Mouse (Mus musculus) bone marrow, adult 2 months (tissue): ENCODE results near the gene Slc36a4.

Experiments used
- CTCF ChIP-seq: fragments of 200-500 bp; IDR thresholded peaks from 2 replicates; pipeline ENCODE4 v1.5.1; 2011; ENCODE audit warnings: low read length, control low read depth; ENCODE audit not compliant: control insufficient read depth, insufficient read depth
- POLR2A ChIP-seq: fragments of 200-500 bp; IDR thresholded peaks from 2 replicates; pipeline ENCODE4 v1.6.1; 2011; ENCODE audit warnings: low read depth, mild to moderate bottlenecking, control low read depth, low read length, borderline replicate concordance; ENCODE audit not compliant: control insufficient read depth

GRCm38 (mm10) chr9:15745985-15746607 is 36.6 kb downstream of the Slc36a4 start:
- TF ChIP-seq CTCF, result no peak
- no peak for TF ChIP-seq POLR2A
